Mouse (Mus musculus): Measurements from ENCODE around the gene Myo7a. TPM values are rescaled to one million over a fixed set of nuclear protein-coding genes. Genes with fewer than 3 reads are reported as not detected.

Gene Myo7a
- polyA plus RNA-seq (2014; fragmentation: Nextera tagmentation; extraction: Ambion mirVana), result 10.1 and 12.7 TPM in 2 replicates

DNA sequence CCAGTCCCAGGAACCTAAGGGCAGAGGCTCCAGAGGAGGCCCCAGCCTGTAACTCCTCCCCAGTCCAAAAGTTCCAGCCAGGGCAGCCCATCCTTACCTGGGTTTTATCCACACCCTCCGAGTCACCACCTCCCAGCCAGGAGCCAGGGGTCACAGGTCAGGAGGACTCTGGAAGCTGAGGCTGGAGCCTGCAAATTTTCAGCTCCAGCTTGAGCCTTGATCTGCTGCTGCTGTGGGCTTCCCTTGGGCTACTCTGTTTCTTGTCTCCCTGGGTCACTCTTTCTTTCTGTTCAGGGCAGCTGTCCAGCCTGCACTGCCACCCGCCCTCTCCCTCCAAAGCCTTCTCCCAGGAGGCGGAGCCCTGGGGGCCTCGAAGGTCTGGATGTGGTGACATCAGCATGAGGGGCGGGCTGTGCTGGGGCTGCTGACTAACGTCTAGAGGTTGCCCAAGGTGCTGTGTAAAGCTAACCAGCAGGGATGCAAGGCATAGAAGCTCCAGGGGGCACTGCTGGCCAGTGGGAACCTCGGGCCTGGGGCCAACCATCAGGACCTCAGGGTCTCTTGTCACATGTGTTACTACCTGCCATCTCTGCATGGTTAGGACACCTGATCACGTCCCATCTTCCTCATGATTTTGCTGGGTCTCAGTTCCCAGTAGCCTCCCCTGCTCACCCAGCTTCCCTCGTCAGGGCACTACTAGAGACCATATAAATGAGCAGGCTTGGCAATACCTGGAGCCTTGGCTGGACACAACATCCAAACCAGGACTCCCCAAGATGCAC lies at the start of gene Myo7a:
Gene Myo7a, minus strand, starts transcription at position 346 of the 782 bp plus-strand sequence.
- Histone ChIP-seq H3K4me3 (ENCODE audit: low read depth, low read length) (no peak within 1 kb of the TSS), H3K4me1 (ENCODE audit: control insufficient read depth, insufficient read depth, low read length) (peaks cover 4% of the 10 kb centered on the region; the same call in 1 of the 2 replicates), H3K27me3 (ENCODE audit: control insufficient read depth, insufficient read depth, low read length) (no peaks in the 10 kb centered on the region), H3K9me3 (ENCODE audit: control insufficient read depth, low read depth, low read length) (no peaks in the 10 kb centered on the region), H3K36me3 (ENCODE audit: control insufficient read depth, insufficient read depth, low read length) (no peaks in the 10 kb centered on the region), H3K9ac (replicated peaks; ENCODE audit: low read depth, low read length) (no peak within 1 kb of the TSS), H3K4me2 (replicated peaks; ENCODE audit: low read depth, low read length) (peak within 1 kb of the TSS; percentile 36), H3K27ac (ENCODE audit: low read length) (no peak within 1 kb of the TSS)
- 33% methylated on average over 9 of the region's 9 CpGs for WGBS
- ATAC-seq (ENCODE audit: insufficient number of reproducible peaks, insufficient read depth, low FRiP score, low read depth), result peak; percentile 26; the same call in 1 of the 2 replicates

DNA sequence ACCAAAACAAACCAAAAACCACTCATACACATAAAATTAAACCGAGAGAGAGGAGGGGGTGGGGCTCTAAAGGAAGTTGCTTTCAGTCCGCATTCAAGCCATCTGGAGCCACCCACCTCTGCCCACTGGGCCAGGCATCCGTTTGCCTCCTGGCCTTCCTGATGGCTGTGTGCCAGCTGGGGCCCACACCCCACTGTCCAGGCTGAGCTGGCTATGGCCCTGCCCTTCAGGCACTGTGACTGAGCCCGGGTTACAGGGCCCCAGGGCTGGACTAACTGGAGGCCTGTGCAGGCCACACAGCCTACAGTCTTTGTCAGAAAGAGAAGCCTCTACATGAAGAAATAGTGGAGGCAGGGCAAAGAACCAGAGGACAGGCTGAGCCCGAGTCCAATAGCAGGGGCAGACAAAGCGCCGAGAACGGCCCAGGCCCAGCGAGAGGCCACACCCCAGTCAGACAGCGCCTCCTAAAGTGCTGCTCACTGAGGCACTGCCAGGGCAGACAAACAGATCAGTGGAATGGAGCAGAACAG lies 45.7 kb upstream of the Myo7a start:
- Histone ChIP-seq H3K4me2 (replicated peaks; ENCODE audit: low read depth, low read length) (no peak overlapping the region), H3K9me3 (ENCODE audit: control insufficient read depth, low read depth, low read length) (no peaks in the 10 kb centered on the region), H3K36me3 (ENCODE audit: control insufficient read depth, insufficient read depth, low read length) (no peaks in the 10 kb centered on the region), H3K27me3 (ENCODE audit: control insufficient read depth, insufficient read depth, low read length) (no peaks in the 10 kb centered on the region), H3K27ac (ENCODE audit: low read length) (peak overlapping the region; percentile 75), H3K9ac (replicated peaks; ENCODE audit: low read depth, low read length) (no peak overlapping the region), H3K4me1 (ENCODE audit: control insufficient read depth, insufficient read depth, low read length) (peaks cover 24% of the 10 kb centered on the region), H3K4me3 (ENCODE audit: low read depth, low read length) (no peak overlapping the region)
- 47% methylated on average over 10 of the region's 10 CpGs for WGBS
- peak; percentile 66 for ATAC-seq (ENCODE audit: insufficient number of reproducible peaks, insufficient read depth, low FRiP score, low read depth)

GRCm38 (mm10) chr7:98164382-98164998 lies 45.2 kb upstream of the Myo7a start:
- WGBS, result 76% methylated on average over 9 of the region's 9 CpGs
- no peak for ATAC-seq (ENCODE audit: insufficient number of reproducible peaks, insufficient read depth, low FRiP score, low read depth)
- no peak overlapping the region for H3K9ac ChIP-seq (replicated peaks; ENCODE audit: low read depth, low read length)
- H3K4me3 ChIP-seq (ENCODE audit: low read depth, low read length), result no peak overlapping the region
- H3K4me2 ChIP-seq (replicated peaks; ENCODE audit: low read depth, low read length), result no peak overlapping the region
- H3K4me1 ChIP-seq (ENCODE audit: control insufficient read depth, insufficient read depth, low read length), result peaks cover 30% of the 10 kb centered on the region
- H3K36me3 ChIP-seq (ENCODE audit: control insufficient read depth, insufficient read depth, low read length), result no peaks in the 10 kb centered on the region
- peak overlapping the region; percentile 75 for H3K27ac ChIP-seq (ENCODE audit: low read length)
- H3K27me3 ChIP-seq (ENCODE audit: control insufficient read depth, insufficient read depth, low read length), result no peaks in the 10 kb centered on the region
- H3K9me3 ChIP-seq (ENCODE audit: control insufficient read depth, low read depth, low read length), result no peaks in the 10 kb centered on the region

- H3K9me3 ChIP-seq (ENCODE audit: control insufficient read depth, low read depth, low read length), result no peaks in the 10 kb centered on the region
- no peaks in the 10 kb centered on the region for H3K36me3 ChIP-seq (ENCODE audit: control insufficient read depth, insufficient read depth, low read length)
- 46% methylated on average over 3 of the region's 3 CpGs for WGBS
- ATAC-seq (ENCODE audit: insufficient number of reproducible peaks, insufficient read depth, low FRiP score, low read depth), result no peak
- no peaks in the 10 kb centered on the region for H3K27me3 ChIP-seq (ENCODE audit: control insufficient read depth, insufficient read depth, low read length)
- no peak overlapping the region for H3K4me2 ChIP-seq (replicated peaks; ENCODE audit: low read depth, low read length)
- H3K4me1 ChIP-seq (ENCODE audit: control insufficient read depth, insufficient read depth, low read length), result peaks cover 38% of the 10 kb centered on the region
- no peak overlapping the region for H3K4me3 ChIP-seq (ENCODE audit: low read depth, low read length)
- no peak overlapping the region for H3K9ac ChIP-seq (replicated peaks; ENCODE audit: low read depth, low read length)
- H3K27ac ChIP-seq (ENCODE audit: low read length), result peak overlapping the region; percentile 6; the same call in 1 of the 2 replicates
Observed at GRCm38 (mm10) chr7:98163700-98164099, 44.4 kb upstream of the Myo7a start.

DNA sequence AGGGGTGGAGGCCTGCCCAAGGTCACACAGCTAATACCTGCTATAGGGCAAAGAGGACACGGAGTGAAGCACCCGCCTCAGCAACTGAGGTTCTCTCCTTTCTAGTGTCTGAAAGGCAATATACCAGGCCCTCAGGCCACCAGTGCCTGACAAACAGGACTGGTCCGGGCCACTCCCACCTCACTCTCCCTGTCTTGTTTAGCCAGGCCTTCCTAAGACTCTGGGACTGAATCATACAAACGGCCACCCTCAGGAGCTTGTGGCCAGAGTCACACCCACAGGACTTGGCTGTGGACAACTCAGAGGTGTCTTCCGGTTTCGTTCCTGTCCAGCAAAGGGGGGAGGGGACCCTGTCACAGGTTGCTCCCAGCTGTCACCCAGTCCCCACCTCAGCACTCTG lies 42.9 kb upstream of the Myo7a start:
- H3K27ac ChIP-seq (ENCODE audit: low read length), result no peak overlapping the region
- WGBS, result 71% methylated on average over 6 of the region's 6 CpGs
- H3K4me1 ChIP-seq (ENCODE audit: control insufficient read depth, insufficient read depth, low read length), result peaks cover 48% of the 10 kb centered on the region
- no peak overlapping the region for H3K4me3 ChIP-seq (ENCODE audit: low read depth, low read length)
- no peak overlapping the region for H3K9ac ChIP-seq (replicated peaks; ENCODE audit: low read depth, low read length)
- H3K4me2 ChIP-seq (replicated peaks; ENCODE audit: low read depth, low read length), result no peak overlapping the region
- H3K36me3 ChIP-seq (ENCODE audit: control insufficient read depth, insufficient read depth, low read length), result no peaks in the 10 kb centered on the region
- H3K9me3 ChIP-seq (ENCODE audit: control insufficient read depth, low read depth, low read length), result no peaks in the 10 kb centered on the region
- no peak for ATAC-seq (ENCODE audit: insufficient number of reproducible peaks, insufficient read depth, low FRiP score, low read depth)
- H3K27me3 ChIP-seq (ENCODE audit: control insufficient read depth, insufficient read depth, low read length), result no peaks in the 10 kb centered on the region

- H3K36me3 ChIP-seq (ENCODE audit: control insufficient read depth, insufficient read depth, low read length), result no peaks in the 10 kb centered on the region
- no peaks in the 10 kb centered on the region for H3K9me3 ChIP-seq (ENCODE audit: control insufficient read depth, low read depth, low read length)
- no peaks in the 10 kb centered on the region for H3K27me3 ChIP-seq (ENCODE audit: control insufficient read depth, insufficient read depth, low read length)
- 30% methylated on average over 8 of the region's 8 CpGs for WGBS
- no peak overlapping the region for H3K9ac ChIP-seq (replicated peaks; ENCODE audit: low read depth, low read length)
- no peak overlapping the region for H3K4me3 ChIP-seq (ENCODE audit: low read depth, low read length)
- H3K27ac ChIP-seq (ENCODE audit: low read length), result peak overlapping the region; percentile 44; the same call in 1 of the 2 replicates
- peaks cover 54% of the 10 kb centered on the region for H3K4me1 ChIP-seq (ENCODE audit: control insufficient read depth, insufficient read depth, low read length)
- H3K4me2 ChIP-seq (replicated peaks; ENCODE audit: low read depth, low read length), result no peak overlapping the region
- no peak for ATAC-seq (ENCODE audit: insufficient number of reproducible peaks, insufficient read depth, low FRiP score, low read depth)
Observed at GRCm38 (mm10) chr7:98160041-98160740, 40.9 kb upstream of the Myo7a start.

DNA sequence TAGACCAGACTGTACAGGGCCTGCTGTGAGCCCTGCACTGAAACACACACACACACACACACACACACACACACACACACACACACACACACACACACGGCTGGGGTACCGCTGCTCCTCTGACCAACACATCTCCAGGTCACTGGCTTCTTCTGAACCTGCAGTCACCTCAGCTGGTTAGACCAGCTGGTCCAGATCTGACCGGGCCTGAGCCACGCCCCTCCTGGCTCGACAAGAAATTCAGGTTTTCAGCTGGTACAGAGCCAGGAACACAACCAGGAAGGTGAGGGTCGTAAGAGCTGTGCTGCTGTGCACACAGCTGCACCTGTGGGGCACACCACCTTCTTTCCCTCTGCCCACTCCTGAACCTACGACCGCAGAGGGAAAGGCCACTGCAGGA lies 39.2 kb upstream of the Myo7a start:
- Histone ChIP-seq H3K9ac (replicated peaks; ENCODE audit: low read depth, low read length) (no peak overlapping the region), H3K4me2 (replicated peaks; ENCODE audit: low read depth, low read length) (0 out of 2 replicates have a peak overlapping the region, but pooled peaks have one; percentile 2), H3K4me1 (ENCODE audit: control insufficient read depth, insufficient read depth, low read length) (peaks cover 47% of the 10 kb centered on the region), H3K9me3 (ENCODE audit: control insufficient read depth, low read depth, low read length) (no peaks in the 10 kb centered on the region), H3K4me3 (ENCODE audit: low read depth, low read length) (no peak overlapping the region), H3K36me3 (ENCODE audit: control insufficient read depth, insufficient read depth, low read length) (no peaks in the 10 kb centered on the region), H3K27ac (ENCODE audit: low read length) (peak overlapping the region; percentile 82), H3K27me3 (ENCODE audit: control insufficient read depth, insufficient read depth, low read length) (no peaks in the 10 kb centered on the region)
- WGBS, result 30% methylated on average over 8 of the region's 8 CpGs
- ATAC-seq (ENCODE audit: insufficient number of reproducible peaks, insufficient read depth, low FRiP score, low read depth), result peak; percentile 70

GRCm38 (mm10) chr7:98157636-98158332 lies 38.5 kb upstream of the Myo7a start:
- peak overlapping the region; percentile 67; the same call in 1 of the 2 replicates for H3K27ac ChIP-seq (ENCODE audit: low read length)
- no peak overlapping the region for H3K4me2 ChIP-seq (replicated peaks; ENCODE audit: low read depth, low read length)
- no peaks in the 10 kb centered on the region for H3K27me3 ChIP-seq (ENCODE audit: control insufficient read depth, insufficient read depth, low read length)
- 54% methylated on average over 5 of the region's 5 CpGs for WGBS
- H3K9me3 ChIP-seq (ENCODE audit: control insufficient read depth, low read depth, low read length), result no peaks in the 10 kb centered on the region
- H3K36me3 ChIP-seq (ENCODE audit: control insufficient read depth, insufficient read depth, low read length), result no peaks in the 10 kb centered on the region
- H3K4me3 ChIP-seq (ENCODE audit: low read depth, low read length), result no peak overlapping the region
- ATAC-seq (ENCODE audit: insufficient number of reproducible peaks, insufficient read depth, low FRiP score, low read depth), result no peak
- H3K9ac ChIP-seq (replicated peaks; ENCODE audit: low read depth, low read length), result no peak overlapping the region
- peaks cover 45% of the 10 kb centered on the region for H3K4me1 ChIP-seq (ENCODE audit: control insufficient read depth, insufficient read depth, low read length)
